Mouse (Mus musculus): ENCODE measurements around the gene Lrwd1. TPM values are rescaled to one million over a fixed set of nuclear protein-coding genes. Genes with fewer than 3 reads are reported as not detected.

Lrwd1 gene
- total RNA-seq, 1 experiment from 2014 or later = 34.4 TPM

DNA sequence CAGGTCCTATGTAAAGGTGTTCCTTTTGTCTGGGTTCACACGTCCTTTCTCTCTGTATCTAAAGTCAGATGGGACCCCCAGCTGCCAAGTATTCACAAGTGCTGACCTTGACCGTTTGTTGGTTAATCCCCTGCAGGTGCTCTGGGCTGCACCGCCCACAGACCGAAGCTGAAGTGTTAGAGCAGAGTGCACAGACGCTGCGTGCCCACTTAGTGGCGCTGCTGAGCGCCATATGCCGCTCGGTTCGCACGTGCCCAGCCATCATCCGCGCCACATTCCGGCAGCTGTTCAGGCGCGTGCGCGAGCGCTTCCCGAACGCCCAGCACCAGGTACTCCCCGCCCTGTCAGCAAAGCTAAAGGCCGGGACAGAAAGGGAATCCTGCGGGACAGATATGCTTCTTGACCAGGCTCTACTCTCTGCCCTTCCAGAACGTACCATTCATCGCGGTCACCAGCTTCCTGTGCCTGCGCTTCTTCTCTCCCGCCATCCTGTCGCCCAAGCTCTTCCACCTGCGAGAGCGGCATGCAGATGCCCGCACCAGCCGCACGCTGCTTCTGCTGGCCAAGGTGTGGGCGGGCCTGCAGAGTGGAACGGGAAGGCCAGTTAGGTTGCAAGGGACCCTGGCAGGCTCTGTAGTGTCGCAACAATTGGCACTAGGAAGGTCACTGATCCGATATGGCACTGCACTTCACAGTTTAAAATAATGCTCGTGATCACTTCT lies 33.6 kb downstream of the Lrwd1 start:
- peak; percentile 79 for ATAC-seq (ENCODE audit: extremely low read depth, insufficient number of reproducible peaks, low FRiP score, poor library complexity, severe bottlenecking)

DNA sequence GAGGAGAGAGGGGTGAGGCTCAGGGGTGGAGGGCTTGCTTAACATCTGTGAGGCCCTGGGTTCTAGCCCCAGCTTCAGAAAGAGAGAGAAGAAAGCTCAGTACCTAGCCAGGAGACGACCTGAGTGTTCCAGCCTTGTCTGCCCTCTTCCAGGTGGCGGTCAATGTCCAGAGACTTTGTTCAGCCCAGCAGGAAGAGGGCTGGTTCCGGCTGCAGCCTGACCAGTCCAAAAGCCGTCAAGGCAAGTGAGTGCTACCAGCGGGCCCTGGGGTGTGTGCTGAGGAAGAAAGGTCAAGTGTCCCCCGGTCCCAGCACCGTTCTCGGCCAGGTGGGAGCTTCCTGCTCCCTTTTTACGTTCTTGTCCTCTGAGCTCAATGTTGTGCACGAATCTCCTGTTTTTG lies 37.3 kb downstream of the Lrwd1 start:
- no peak for ATAC-seq (ENCODE audit: extremely low read depth, insufficient number of reproducible peaks, low FRiP score, poor library complexity, severe bottlenecking)

DNA sequence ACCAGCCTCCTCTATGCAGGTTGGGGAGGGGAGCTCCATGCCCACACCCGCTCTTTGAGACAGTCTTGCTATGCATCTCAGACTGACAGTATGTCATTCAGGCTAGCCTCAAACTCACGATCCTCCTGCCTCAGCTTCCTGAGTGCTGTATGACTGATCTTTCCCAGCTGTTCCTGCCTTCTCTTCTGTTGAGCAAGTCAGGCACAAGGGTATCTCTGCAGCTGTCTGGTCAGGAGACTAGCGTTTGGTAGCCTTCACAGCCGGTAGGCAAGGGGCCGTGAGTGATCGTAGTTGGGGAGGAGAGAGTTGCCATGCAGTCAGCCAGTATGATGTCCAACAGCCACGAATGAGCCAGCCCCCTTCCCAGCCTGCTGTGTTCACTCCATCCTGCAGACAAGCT lies 40.8 kb downstream of the Lrwd1 start:
- no peak for ATAC-seq (ENCODE audit: extremely low read depth, insufficient number of reproducible peaks, low FRiP score, poor library complexity, severe bottlenecking)

DNA sequence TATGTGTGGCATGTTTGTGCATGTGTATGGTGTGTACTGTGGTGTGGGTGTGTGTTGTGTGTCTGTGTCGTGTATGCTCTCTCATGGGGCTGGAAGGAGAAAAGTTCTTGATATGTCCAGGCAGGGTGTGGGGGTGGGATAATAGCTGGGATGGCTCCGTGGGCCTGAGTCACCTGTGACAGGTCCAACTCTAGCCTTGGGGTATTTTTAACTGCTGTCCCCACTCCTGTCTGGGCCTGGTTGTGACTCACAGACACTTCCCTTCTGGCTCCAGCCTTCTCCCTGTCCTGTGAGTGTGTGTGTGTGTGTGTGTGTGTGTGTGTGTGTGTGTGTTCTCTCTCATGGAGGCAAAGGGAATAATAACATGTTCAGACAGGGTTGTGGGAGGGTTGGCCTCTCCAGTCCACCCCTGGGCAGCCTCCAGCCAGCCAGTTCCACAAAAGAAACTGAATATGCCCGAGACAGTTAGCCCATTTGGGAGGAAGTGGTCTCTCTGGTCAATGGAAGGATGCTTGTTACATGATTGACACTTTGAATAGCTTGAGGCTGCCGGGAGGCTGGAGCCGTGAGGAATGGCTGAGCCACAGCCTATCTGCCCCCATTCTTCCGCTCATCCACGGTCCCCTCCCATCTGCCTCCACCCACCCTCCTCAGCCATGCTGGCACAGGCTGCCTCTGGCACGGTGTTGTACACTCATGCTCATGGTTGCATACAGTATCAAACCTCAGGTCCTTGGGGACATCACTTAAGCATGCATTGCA lies 41.4 kb downstream of the Lrwd1 start:
- ATAC-seq (ENCODE audit: extremely low read depth, insufficient number of reproducible peaks, low FRiP score, poor library complexity, severe bottlenecking) = no peak

DNA sequence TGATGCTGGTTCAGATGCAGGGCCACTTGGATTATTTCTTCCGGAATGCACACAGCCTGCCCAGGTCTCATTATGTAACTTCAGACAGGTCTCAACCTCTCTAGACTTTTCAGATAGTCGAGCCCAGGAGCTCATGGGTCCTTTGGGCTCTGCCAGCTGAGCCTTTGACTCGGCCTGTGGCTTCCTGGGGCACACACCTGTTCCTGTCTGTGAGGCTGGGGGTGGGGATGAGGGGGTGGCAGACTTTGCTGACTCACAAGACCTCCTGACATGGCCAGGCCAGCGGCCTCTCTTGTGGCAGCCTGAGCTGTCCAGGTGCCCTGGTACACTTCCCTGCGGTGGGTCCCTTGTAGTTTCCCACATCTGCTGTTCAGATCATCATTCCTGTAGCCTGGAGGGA lies 43.9 kb downstream of the Lrwd1 start:
- no peak for ATAC-seq (ENCODE audit: extremely low read depth, insufficient number of reproducible peaks, low FRiP score, poor library complexity, severe bottlenecking)

DNA sequence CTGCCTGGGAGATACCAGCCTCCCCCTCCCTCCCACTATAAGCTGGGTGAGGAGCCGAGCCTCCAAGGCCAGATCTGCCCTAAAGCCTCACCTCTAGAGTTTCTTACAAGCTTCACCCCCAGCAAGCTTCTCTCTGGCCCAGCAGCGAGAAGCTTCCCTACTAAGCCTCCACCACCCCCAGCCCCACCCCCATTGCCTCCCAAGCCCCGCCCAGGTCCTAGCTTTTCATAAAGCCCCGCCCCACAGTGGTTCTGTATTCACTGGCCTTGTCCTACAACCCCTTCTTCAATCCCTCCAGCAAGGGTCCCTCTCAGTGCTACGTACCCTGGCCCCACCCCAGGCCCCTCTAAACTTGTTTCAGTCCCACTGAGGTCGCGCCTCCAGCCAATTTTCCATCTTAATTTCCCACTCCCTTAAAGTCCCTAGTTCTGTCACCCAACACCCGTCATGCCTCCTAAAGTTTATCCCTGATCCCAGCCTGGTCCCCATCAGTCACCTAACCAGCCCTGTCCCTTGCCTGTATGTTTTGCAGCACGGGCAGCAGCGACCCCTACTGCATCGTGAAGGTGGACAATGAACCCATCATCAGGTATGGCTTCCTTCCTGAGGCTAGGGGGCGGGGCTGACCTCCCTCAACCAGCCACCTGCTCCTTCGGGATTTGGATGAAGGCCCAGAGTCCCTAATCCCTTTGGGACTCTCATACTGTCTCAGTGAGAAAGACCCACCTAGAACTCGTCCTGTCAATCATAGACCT lies 46.9 kb downstream of the Lrwd1 start:
- ATAC-seq (ENCODE audit: extremely low read depth, insufficient number of reproducible peaks, low FRiP score, poor library complexity, severe bottlenecking) = no peak

DNA sequence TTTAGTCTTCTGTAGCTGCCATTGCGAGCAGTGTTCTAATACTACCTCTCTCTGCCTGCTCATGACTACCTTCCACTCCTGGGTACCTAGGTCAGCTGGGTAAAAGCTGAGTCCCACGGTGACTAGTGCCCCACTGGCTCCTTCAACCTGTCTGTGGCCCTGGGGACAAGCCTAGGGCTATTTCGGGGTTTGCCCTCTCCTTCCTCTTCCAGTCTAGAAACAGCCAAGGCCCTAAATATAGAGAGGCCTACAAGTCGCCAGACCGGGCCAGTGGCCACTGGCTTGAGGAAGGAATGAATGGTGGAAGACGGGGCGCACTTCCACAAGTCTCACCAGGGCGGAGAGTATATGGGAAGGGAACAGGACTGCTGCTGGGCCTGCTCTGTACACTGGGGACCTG lies 49.6 kb downstream of the Lrwd1 start:
- no peak for ATAC-seq (ENCODE audit: extremely low read depth, insufficient number of reproducible peaks, low FRiP score, poor library complexity, severe bottlenecking)

DNA sequence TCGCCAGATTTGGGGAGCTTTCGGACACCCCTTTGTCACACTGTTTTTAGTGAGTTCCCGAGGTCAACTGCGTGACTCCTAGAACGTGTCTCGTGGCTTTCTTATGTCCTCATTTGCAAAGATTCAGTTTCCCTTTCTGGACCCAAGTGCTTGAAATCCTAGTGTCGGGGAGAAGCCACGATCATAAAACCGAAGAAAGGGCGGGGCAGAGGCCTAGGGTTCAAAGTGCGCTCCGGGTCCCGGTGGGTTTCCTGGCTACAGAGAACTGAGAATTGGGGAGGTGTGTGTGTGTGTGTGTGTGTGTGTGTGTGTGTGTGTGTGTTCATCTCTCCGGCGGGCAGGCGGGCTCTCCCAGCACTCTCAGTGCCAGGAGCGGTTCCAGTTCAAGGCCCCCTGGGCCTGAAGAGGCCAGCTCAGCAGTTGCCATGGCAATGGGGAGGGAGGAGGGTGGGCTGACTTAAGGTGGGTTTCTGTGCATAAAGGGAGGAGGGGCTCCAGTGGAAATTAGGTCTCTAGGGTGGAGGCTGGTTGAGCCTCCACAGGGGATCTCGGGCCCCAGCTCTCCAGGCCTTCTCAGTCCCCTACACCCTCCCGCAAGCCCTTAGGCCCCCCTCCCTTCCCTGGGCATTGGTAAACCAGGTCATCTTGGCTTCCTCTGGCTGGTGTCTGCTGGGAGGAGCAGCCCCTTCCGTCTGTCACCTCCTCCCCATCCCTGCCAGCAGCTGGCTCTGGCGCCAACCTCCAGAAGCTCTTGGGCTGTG lies 50.8 kb downstream of the Lrwd1 start:
- ATAC-seq (ENCODE audit: extremely low read depth, insufficient number of reproducible peaks, low FRiP score, poor library complexity, severe bottlenecking) = no peak; the same call in 1 of the 2 replicates

DNA sequence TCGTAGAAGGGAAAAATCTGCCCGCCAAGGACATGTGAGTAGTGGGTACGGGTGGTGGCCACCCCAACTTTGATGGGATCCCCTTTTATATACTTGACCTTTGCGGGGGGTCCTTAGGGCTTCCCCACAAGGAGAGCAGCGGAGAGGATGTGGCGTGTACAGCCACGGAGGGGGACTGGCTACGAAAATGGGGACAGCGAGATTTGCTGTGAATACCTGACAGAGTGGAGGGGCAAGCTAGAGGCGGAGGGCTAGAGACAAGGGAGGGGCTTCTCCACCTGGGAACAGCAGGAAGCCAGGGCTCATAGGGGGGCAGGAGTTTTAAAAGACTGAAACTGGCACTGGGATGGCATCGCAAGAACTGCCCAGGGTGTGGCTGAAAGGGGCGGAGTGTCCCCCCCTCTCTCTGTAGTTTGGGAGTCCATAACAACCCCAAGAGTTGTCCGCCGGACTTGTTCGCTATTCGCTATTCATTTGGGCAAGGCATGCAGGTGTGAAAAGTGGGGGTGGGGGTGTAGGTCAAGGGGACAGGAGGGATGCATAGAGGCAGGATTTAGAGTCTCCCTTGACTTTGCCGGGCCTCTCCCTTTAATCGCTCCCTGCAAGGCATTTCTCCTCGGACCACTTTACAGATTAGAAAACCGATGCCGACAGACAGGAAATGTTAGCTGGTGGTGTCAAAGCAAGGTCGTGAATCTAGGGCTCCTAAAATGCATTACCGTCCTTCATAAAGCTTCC lies 51.6 kb downstream of the Lrwd1 start:
- no peak for ATAC-seq (ENCODE audit: extremely low read depth, insufficient number of reproducible peaks, low FRiP score, poor library complexity, severe bottlenecking)

DNA sequence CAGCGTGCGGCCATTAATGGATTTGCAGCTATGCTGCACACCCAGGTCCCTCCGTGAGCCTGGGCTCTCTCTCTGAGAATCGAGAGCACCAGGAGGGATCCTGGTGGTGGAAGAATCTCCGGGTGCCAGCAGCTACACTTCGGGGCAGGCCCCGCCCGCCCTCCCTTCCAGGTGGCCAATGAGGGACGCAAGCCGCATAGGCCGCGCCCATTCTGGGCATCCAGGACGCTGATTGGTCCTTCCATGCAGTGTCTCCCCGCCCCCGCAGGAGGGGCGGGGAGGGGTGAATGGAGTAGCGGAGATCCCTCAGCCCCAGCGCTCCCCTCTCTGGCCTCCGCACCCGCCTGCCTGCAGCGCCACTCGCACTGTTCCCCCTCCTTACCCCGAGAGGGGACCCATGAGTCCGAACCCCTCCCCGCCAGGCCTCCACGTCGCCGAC lies 52.2 kb downstream of the Lrwd1 start, which contains the start of gene Rasa4:
Gene Rasa4, plus strand, starts transcription at position 248 of the 439 bp plus-strand sequence.
- peak; percentile 95 for ATAC-seq (ENCODE audit: extremely low read depth, insufficient number of reproducible peaks, low FRiP score, poor library complexity, severe bottlenecking)

DNA sequence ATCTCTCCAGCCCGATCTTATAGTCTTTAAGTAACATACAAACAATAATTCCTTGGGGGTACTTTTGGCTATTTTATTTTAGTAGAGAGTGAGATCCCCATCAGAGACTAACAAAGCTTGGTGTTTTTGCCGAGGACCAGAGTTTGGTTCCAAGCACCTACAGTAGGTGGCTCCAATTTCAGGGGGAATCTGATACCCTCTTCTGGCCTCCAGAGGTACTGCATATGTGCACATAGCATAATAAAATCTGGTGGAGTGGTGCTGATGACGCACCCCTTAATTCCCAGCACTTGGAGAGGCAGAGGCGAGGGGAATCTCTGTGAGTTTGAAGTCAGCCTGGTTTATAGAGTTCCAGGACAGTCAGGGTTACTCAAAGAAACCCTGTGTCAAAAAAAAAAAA lies 53.5 kb downstream of the Lrwd1 start:
- ATAC-seq (ENCODE audit: extremely low read depth, insufficient number of reproducible peaks, low FRiP score, poor library complexity, severe bottlenecking) = no peak

DNA sequence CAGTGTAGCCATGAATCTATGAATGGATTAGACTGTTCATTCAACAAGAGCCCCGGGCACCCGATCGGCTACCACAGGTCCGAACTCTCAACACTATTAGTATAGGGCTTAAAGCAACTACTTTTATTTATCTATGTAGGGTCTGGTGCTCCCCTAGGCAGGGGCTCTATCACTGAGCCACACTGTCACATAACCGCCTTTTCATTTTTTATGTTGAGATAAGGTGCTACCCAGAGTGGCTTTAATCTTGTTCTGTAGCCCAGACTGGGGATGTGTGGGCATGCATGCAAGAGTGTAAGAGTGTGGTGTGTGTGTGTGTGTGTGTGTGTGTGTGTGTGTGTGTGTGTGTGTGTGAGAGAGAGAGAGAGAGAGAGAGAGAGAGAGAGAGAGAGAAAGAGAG lies 57.7 kb downstream of the Lrwd1 start:
- ATAC-seq (ENCODE audit: extremely low read depth, insufficient number of reproducible peaks, low FRiP score, poor library complexity, severe bottlenecking) = no peak

DNA sequence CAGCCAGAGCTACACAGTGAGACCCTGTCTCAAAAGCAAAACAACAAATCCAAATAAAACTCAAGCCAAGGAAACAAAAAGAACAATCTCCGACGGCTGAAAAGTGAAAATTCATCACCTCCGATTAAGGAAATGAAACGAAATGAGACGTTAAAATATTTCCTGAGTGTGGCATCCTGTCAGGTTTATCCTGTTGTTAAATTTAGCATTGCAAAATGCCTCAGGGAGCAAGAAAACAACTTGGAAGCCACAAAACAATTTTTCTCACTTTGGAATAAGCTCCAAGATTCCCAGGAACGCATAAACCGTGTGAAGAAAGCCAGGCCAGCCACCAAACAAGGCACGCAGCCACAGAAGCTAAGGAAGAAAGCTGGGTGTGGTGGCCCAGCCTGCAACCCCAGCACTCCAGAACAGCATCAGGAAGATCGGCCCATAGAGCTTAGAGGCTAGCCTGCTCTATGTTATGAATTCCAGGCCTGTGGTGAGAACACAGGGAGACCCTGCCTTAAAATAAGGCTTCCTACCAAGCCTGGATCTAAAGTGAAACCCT lies 58.8 kb downstream of the Lrwd1 start:
- ATAC-seq (ENCODE audit: extremely low read depth, insufficient number of reproducible peaks, low FRiP score, poor library complexity, severe bottlenecking) = no peak

DNA sequence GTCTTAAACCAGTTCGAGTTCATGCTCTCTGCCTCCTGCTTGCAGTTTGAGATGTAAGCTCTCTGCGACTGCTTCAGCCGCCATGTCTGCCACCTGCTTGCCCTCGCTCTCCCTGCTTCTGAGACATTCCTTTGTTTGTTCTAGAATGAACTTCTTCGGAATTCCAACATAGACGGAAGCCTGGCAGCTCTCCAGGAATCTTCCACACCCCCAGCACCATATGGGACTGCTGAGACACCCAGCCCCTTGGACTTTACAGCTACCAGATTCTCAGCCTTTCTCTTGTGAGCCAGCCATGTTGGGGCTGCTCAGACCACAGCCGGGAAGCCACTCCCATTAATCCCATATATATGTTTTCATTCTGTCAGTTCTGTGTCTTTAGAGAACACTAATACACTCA lies 59.6 kb downstream of the Lrwd1 start:
- ATAC-seq (ENCODE audit: extremely low read depth, insufficient number of reproducible peaks, low FRiP score, poor library complexity, severe bottlenecking) = no peak

DNA sequence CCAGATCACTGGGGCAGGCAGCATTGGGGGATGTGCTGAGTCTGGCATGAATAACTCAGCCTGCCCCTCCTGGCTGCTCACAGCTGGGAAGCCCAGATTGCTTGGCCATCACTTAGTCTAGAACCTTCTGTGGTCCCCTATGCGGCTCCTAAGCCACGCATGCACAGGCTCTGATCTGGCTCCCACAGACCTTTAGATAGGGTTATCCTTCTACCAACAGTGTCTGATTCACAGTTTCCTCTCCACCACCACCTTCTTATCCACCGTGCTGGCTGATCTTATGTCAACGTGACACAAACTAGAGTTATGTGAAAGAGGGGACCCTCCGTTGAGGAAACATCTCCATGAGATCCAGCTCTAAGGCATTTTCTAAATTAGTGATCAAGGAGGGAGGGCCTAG lies 60.8 kb downstream of the Lrwd1 start:
- ATAC-seq (ENCODE audit: extremely low read depth, insufficient number of reproducible peaks, low FRiP score, poor library complexity, severe bottlenecking) = no peak

DNA sequence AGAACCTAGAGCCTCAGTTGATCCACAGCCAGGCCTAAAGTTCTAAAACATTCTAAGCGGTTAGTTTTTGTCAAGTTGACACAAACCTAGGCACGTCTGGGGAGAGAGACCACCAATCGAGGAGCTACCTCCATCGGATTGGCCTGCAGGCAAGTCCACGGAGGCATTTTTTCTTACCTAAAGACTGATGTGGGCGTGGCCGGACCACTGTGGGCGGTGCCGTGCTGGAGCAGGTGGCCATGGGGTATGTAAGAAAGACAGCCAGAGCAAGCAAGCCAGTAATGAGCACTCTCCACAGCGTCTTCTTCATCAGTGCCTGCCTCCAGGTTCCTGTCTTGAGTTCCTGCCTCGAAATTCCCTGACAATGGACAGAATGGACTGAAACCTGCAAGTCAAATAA lies 62.3 kb downstream of the Lrwd1 start:
- ATAC-seq (ENCODE audit: extremely low read depth, insufficient number of reproducible peaks, low FRiP score, poor library complexity, severe bottlenecking) = no peak

DNA sequence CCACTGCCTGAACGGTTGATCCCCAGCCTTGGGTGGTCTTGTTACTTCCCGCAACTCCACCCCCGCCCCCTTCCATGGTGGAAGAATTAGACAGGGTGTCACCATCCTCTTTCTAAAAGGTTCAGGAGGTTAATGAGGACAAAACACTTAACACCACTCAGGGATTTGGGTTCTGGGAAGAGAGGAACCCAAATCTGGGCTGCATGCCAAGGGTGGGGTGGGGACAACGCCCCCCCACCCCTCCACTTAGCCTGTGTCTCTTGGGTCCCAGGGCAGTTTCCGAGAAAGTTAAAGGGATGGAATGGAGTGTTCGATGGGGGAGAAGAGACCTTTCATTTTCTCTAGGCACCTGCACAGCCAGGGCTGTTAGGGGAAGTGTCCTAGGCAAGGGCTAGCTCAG lies 62.8 kb downstream of the Lrwd1 start:
- no peak for ATAC-seq (ENCODE audit: extremely low read depth, insufficient number of reproducible peaks, low FRiP score, poor library complexity, severe bottlenecking)

All from neutrophil, adult 5-6 weeks (primary cell).